Mouse (Mus musculus) colon, adult 2 months (tissue): ENCODE data around the gene Gm10945. TPM values are rescaled to one million over a fixed set of nuclear protein-coding genes. Genes with fewer than 3 reads are reported as not detected.

Source experiments
- polyA plus RNA-seq: library from polyadenylated mRNA; depleted of rRNA; stranded (reverse); fragments of >200 nt; gene quantifications from 2 replicates; pipeline ENCODE4 v1.2.3, GENCODE M21; 2012; rRNA removed

The Gm10945 gene
- polyA plus RNA-seq: not detected in 2 replicates

DNA sequence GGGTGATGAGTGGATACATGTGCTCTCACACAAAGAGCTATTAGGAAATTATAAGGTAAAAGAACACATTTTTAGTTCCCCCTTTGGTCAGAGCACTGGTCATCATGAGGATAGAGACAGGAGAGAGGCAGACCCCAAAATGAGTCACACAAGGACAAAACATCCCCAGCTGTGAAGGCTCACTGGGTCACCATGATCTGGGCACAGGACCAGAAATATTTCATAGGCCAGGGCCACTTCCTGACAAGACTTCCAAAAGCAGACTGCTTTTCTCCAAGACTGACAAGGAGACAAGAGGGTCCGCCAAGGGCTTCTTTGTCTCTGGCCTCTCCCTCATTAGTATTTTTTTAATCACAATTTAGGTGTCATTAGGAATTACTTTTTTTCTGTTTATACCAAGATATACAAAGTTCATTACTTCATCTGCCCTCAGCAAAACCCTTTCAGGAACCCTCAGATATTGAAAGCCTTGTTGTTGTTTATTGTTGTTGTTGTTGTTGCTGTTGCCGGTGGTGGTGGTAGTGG lies at the start of gene Gm10945:
Gene Gm10945, minus strand, starts transcription at position 475 of the 525 bp plus-strand sequence.

GRCm38 (mm10) chr10:6758206-6758605 lies 3.4 kb downstream of the Gm10945 start, which contains the start of gene Oprm1:
Gene Oprm1 (plus strand): TSS chr10:6758506.

Other genes starting within 250 kb of the Gm10945 start
- 0.36 and 0.45 TPM in 2 replicates for gene Oprm1, start 3.3 kb downstream of the Gm10945 start, polyA plus RNA-seq